Mouse (Mus musculus) stomach, postnatal 0 days (tissue): Measurements from ENCODE around the gene E2f8.

Experiments
- CTCF ChIP-seq: IDR thresholded peaks from 2 replicates; pipeline ENCODE4 v1.5.1; 2016; ENCODE audit warnings: antibody characterized with exemption, low read depth, mild to moderate bottlenecking, moderate library complexity
- EP300 ChIP-seq: optimal IDR thresholded peaks from 2 replicates; pipeline ENCODE3; 2016; ENCODE audit warnings: antibody characterized with exemption

GRCm38 (mm10) chr7:48836949-48837348 lies 44.4 kb downstream of the E2f8 start:
- TF ChIP-seq EP300 (no peak), CTCF (no peak)
